Mouse (Mus musculus): ENCODE measurements around the gene Btbd35f19.
A peak's percentile ranks its signal among the peaks of the same experiment; 100 is the strongest.
"Not testable (repeated sequence)": the region's sequence is repeated elsewhere in the genome, so short reads cannot be mapped to it uniquely, and the experiment has no call there.

Gene Btbd35f19

DNA sequence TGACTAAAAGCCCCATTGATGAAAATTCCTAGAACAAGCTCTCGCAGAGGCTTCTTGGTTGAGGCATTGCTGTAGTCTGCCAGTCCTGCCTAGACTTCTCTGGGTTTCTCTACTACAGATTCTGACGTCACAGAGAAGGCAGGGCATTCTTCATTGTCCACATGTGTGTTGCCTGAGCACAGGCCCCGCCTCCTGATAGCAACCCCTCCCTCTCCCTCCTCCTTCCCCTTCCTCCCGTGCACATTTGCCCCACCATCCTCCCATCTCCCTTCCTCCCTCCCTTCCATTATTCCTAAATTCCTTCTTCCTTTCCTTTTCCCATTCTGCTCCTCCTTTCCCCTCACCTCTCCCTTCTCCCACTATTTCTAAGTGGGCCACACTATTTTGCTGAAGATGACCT lies at the start of gene Btbd35f19:
TSS of gene Btbd35f19 (minus strand) at position 101 of the 400 bp plus-strand sequence.
- not testable (repeated sequence) for DNase-seq (ENCODE audit: low spot score in 2 of 2)

DNA sequence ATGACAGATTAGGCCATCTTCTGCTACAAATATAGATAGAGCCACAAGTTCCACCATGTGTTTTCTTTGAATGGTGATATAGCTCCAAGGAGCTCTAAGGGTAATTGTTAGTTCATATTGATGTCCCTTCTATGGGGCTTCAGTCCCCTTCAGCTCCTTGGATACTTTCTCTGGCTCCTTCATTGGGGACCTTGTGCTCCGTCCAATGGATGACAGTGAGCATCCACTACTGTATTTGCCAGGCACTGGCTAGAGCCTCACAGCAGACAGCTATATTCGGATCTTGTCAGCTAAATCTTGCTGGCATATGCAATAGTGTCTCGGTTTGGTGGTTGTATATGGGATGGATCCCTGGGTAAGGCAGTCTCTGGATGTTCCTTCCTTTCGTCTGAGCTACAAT lies 41.8 kb downstream of the Btbd35f19 start:
- DNase-seq (ENCODE audit: low spot score in 2 of 2) = peak in 1 of 2 experiments; percentile 2

DNA sequence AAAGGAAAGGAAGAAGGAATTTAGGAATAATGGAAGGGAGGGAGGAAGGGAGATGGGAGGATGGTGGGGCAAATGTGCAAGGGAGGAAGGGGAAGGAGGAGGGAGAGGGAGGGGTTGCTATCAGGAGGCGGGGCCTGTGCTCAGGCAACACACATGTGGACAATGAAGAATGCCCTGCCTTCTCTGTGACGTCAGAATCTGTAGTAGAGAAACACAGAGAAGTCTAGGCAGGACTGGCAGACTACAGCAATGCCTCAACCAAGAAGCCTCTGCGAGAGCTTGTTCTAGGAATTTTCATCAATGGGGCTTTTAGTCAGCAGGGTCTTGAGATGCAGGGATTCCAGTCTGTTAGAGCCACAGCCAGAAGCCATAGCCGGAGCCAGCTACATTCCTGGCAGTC lies 47.6 kb downstream of the Btbd35f19 start, which contains the start of gene Btbd35f26:
TSS of gene Btbd35f26 (plus strand) at position 301 of the 400 bp plus-strand sequence.
- not testable (repeated sequence) for DNase-seq (ENCODE audit: low spot score in 2 of 2)

Measured in frontal cortex, postnatal 10 days (tissue).